Mouse (Mus musculus) embryonic facial prominence, embryonic 12.5 days (tissue): ENCODE data around the gene Vwa3b. TPM values are rescaled to one million over a fixed set of nuclear protein-coding genes. Genes with fewer than 3 reads are reported as not detected.

Experiments
- ATAC-seq: fragments of 200-750 bp; cut with Nextera tagmentation; 2 replicates; pipeline ENCODE4 v1.8.0; 2017; ENCODE audit not compliant: insufficient number of reproducible peaks, insufficient read depth, low FRiP score, low TSS enrichment
- H3K27ac ChIP-seq: fragments of 300-500 bp; sonication (generic); 2 replicates; pipeline ENCODE4 v1.5.1; 2016; ENCODE audit warnings: mild to moderate bottlenecking
- H3K27me3 ChIP-seq: fragments of 300-500 bp; sonication (generic); 2 replicates; pipeline ENCODE4 v1.6.1; 2016; ENCODE audit warnings: mild to moderate bottlenecking, moderate library complexity
- H3K36me3 ChIP-seq: fragments of 300-500 bp; sonication (generic); 2 replicates; pipeline ENCODE4 v1.6.1; 2016; ENCODE audit warnings: mild to moderate bottlenecking
- H3K4me1 ChIP-seq: fragments of 300-500 bp; sonication (generic); 2 replicates; pipeline ENCODE4 v1.6.1; 2016
- H3K4me2 ChIP-seq: fragments of 300-500 bp; sonication (generic); replicated peaks from 2 replicates; pipeline ENCODE4 v1.6.1; 2016; ENCODE audit warnings: mild to moderate bottlenecking, moderate library complexity
- H3K4me3 ChIP-seq: fragments of 300-500 bp; sonication (generic); 2 replicates; pipeline ENCODE4 v1.5.1; 2016; ENCODE audit warnings: mild to moderate bottlenecking
- H3K9ac ChIP-seq: fragments of 300-500 bp; sonication (generic); 2 replicates; pipeline ENCODE4 v1.6.1; 2016; ENCODE audit warnings: mild to moderate bottlenecking, moderate library complexity
- H3K9me3 ChIP-seq: fragments of 300-500 bp; sonication (generic); 2 replicates; pipeline ENCODE4 v1.6.1; 2016; ENCODE audit warnings: mild to moderate bottlenecking, moderate library complexity
- WGBS: fragments of 180-500 bp; shearing (Covaris S2); methylation state at CpG from one replicate; pipeline ENCODE4 v1.1.7; 2016; 5-methylcytosine and 5-hydroxymethylcytosine counted together
- polyA plus RNA-seq: library from polyadenylated mRNA; unstranded; fragments of >200 nt; fragmentation: Nextera tagmentation; extraction: Ambion mirVana; gene quantifications from 2 replicates; pipeline ENCODE4 v1.2.1, GENCODE M21; 2016

The Vwa3b gene
- polyA plus RNA-seq, 1 experiment from 2014 or later = 1.8 TPM

DNA sequence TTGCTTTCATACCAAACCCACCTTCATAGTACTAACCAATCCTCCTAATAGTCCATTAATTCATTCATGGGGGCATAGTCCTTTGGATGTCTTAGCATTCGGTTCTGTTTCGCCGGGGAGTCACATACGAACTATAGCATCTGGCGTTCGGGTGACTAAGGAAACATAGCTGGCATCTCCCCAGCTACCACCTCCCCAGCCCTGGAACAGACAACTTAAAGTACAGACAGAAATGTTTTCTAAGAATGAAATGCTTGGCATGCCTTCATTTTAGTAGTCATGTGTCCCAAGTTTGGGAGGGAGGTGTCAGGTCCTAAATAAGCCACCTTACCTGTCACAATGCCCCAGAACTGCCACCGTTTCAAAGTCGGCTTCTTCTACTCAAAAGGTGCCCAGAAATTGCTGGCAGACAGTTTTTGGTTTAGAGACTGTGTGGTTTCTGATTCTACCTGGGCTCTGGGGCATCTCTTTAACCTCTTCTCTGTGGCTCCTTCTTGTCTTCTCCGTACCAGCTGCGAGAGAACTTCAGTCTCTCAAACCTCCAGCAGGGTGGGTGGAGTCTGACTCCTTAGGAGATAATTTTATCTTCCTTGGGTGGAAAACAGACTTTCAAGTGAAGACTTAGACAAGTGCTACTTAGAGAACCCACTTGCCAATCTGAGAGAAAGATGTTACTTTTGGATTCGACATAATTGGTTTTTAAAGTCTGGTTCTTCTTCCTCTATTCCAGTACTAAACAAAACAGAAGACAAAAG, 39.4 kb downstream of the Vwa3b start:
- Histone ChIP-seq H3K27ac (no peak overlapping the region), H3K4me1 (peaks cover 4% of the 10 kb centered on the region; the same call in 1 of the 2 replicates), H3K36me3 (no peaks in the 10 kb centered on the region), H3K4me3 (no peak overlapping the region), H3K4me2 (no peak overlapping the region), H3K27me3 (no peaks in the 10 kb centered on the region), H3K9me3 (no peaks in the 10 kb centered on the region), H3K9ac (no peak overlapping the region)
- no peak for ATAC-seq
- WGBS = 91% methylated on average over 11 of the region's 11 CpGs

DNA sequence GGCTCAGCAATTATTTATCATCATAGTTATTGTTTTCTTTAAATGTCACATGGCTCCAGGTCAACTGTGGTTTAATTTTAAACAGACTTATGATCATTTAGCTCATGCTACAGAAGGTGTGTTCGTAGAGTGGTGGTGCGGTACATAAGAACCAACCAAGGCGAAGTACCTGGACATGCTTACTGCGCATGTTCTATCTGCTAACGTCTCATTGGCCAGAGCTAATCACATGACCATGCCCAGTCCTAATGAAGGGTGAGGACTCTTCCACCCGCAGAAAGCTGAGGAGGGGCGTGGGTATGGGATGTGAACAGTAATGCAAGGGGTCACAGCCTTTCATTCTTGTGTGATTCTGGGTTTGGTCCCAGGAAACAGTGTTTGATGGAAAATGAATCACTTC, 49.4 kb downstream of the Vwa3b start:
- Histone ChIP-seq H3K4me2 (no peak overlapping the region), H3K9ac (no peak overlapping the region), H3K9me3 (no peaks in the 10 kb centered on the region), H3K4me1 (no peaks in the 10 kb centered on the region), H3K36me3 (no peaks in the 10 kb centered on the region), H3K27me3 (no peaks in the 10 kb centered on the region), H3K27ac (no peak overlapping the region), H3K4me3 (no peak overlapping the region)
- WGBS = 90% methylated on average over 7 of the region's 7 CpGs
- ATAC-seq = no peak

- H3K36me3 ChIP-seq = no peaks in the 10 kb centered on the region
- H3K4me1 ChIP-seq = no peaks in the 10 kb centered on the region
- H3K4me3 ChIP-seq = no peak overlapping the region
- WGBS = 74% methylated on average over 9 of the region's 9 CpGs
- ATAC-seq = no peak
- H3K27ac ChIP-seq = no peak overlapping the region
- H3K27me3 ChIP-seq = no peaks in the 10 kb centered on the region
- no peak overlapping the region for H3K4me2 ChIP-seq
- no peak overlapping the region for H3K9ac ChIP-seq
- no peaks in the 10 kb centered on the region for H3K9me3 ChIP-seq
Measured at GRCm38 (mm10) chr1:37077266-37077665, 50.9 kb downstream of the Vwa3b start.

GRCm38 (mm10) chr1:37077955-37078549, 51.7 kb downstream of the Vwa3b start:
- no peak for ATAC-seq
- Histone ChIP-seq H3K4me3 (no peak overlapping the region), H3K4me1 (no peaks in the 10 kb centered on the region), H3K36me3 (no peaks in the 10 kb centered on the region), H3K27me3 (no peaks in the 10 kb centered on the region), H3K9me3 (no peaks in the 10 kb centered on the region), H3K27ac (no peak overlapping the region), H3K9ac (no peak overlapping the region), H3K4me2 (no peak overlapping the region)
- 79% methylated on average over 14 of the region's 14 CpGs for WGBS

GRCm38 (mm10) chr1:37080442-37080841, 54.0 kb downstream of the Vwa3b start:
- Histone ChIP-seq H3K9ac (no peak overlapping the region), H3K27me3 (no peaks in the 10 kb centered on the region), H3K4me2 (no peak overlapping the region), H3K4me3 (no peak overlapping the region), H3K9me3 (no peaks in the 10 kb centered on the region), H3K36me3 (no peaks in the 10 kb centered on the region), H3K4me1 (0 out of 2 replicates have a peak, but pooled peaks cover 6% of the 10 kb centered on the region), H3K27ac (no peak overlapping the region)
- no peak for ATAC-seq
- WGBS = 79% methylated on average over 4 of the region's 4 CpGs

DNA sequence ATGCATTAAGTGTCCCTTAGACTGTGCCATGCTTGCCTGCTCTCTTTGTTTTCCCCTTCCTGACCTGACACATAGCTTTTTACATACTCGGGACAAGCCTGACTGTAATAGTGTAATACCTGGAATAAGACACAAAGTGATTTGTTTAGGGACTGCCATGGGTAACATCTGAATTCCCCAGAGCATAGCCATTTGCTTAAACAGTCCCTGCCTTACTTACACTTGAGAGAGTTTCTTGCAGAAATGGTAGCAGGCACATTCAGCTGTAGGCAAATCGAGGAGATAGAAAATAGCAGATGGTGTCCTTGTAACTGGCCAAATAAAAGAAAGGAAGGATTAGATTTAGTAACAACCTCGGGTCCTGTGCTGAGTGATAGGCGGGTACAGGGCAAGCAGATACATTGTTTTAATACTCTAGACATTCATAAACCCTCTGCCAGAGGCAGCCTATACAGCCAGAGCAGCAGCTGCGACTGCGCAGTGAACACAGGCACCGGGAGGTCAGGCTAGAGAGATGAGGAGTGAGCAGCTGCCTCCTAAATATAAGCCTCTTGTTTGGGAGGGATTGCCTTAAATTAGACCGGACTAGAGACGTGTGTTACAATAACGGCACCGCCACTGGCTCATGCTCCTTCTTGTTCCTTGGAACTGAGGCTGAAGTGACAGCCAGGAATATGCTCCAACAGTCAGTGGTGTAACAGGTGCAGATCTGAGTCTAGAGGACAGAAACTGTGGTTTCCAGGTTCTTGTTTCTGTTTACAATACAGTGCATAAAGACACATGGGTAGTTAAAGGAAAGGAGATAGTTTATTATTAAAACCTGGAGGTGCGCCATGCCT, 55.2 kb downstream of the Vwa3b start:
- Histone ChIP-seq H3K4me3 (no peak overlapping the region), H3K27me3 (no peaks in the 10 kb centered on the region), H3K9ac (no peak overlapping the region), H3K4me2 (no peak overlapping the region), H3K27ac (no peak overlapping the region), H3K36me3 (no peaks in the 10 kb centered on the region), H3K4me1 (0 out of 2 replicates have a peak, but pooled peaks cover 6% of the 10 kb centered on the region), H3K9me3 (no peaks in the 10 kb centered on the region)
- peak; percentile 71; the same call in 1 of the 2 replicates for ATAC-seq
- 72% methylated on average over 12 of the region's 12 CpGs for WGBS

- Histone ChIP-seq H3K9ac (no peak overlapping the region), H3K4me1 (0 out of 2 replicates have a peak, but pooled peaks cover 6% of the 10 kb centered on the region), H3K4me3 (no peak overlapping the region), H3K27me3 (no peaks in the 10 kb centered on the region), H3K4me2 (no peak overlapping the region), H3K9me3 (no peaks in the 10 kb centered on the region), H3K36me3 (no peaks in the 10 kb centered on the region), H3K27ac (no peak overlapping the region)
- WGBS = 85% methylated on average over 2 of the region's 2 CpGs
- ATAC-seq = no peak
Measured at GRCm38 (mm10) chr1:37082215-37082464, 55.7 kb downstream of the Vwa3b start.

DNA sequence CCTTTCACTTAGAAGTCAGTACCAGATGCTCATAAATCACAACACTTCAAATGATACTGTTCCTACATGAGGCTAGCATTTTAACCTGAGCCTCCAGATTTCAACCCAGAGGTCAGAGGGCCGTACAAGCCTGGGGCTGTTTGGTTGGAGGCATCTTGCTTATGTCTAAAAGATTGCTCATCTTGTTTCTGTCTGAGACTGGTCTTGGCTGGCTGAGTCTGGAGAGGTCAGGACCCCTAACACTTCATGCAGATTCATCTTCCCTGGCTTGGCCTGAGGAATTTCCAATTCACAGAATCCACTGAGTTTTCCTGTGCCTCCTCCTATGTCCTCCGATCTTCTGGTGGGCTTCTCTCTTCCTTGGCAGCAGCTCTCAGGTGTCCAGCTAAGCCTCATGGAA, 57.7 kb downstream of the Vwa3b start:
- Histone ChIP-seq H3K27me3 (no peaks in the 10 kb centered on the region), H3K9ac (no peak overlapping the region), H3K4me2 (no peak overlapping the region), H3K4me3 (no peak overlapping the region), H3K36me3 (no peaks in the 10 kb centered on the region), H3K27ac (no peak overlapping the region), H3K4me1 (0 out of 2 replicates have a peak, but pooled peaks cover 6% of the 10 kb centered on the region), H3K9me3 (no peaks in the 10 kb centered on the region)
- ATAC-seq = no peak
- WGBS = 65% methylated on average over 2 of the region's 2 CpGs

DNA sequence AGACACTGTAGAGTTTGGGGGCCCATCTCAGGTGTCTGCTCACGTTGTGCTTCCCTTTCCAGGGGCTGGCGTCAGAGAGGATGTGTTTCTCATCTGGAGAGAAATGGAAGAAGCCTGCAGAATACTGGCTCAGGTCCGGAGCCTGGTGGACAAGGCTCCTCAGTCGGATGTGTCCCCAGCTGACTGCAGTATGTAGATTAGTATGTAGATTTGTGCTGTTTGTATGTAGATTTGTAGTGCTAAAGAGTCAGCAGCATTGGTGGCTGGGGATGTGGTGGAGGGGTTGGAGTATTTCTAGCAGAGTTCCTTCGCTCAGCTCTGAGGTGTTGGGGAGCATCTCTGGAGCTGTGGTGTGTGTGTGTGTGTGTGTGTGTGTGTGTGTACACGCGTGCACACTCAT, 58.8 kb downstream of the Vwa3b start:
- Histone ChIP-seq H3K4me2 (no peak overlapping the region), H3K36me3 (no peaks in the 10 kb centered on the region), H3K9ac (no peak overlapping the region)

DNA sequence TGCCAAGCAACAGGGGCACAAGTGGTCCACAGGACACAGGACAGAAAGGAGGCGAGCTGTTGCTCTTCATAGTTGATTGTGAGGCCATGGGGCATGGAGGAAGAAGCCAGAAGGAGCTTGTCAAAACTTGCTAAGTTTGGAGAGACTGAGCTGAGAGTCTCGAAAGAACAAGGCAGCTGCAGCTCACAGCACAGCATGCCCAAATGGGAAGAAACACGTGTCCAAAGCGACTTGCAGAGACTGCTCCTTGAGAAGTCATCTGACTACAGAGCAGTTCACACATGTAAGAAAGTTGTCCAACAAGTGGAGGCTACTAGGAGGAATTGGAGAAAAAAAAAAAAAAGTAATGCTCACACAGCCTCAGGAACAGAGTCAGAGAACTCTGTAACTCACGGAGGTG, 62.8 kb downstream of the Vwa3b start:
- Histone ChIP-seq H3K27ac (no peak overlapping the region), H3K9ac (no peak overlapping the region), H3K4me1 (no peaks in the 10 kb centered on the region), H3K4me2 (no peak overlapping the region), H3K27me3 (no peaks in the 10 kb centered on the region), H3K36me3 (no peaks in the 10 kb centered on the region), H3K9me3 (no peaks in the 10 kb centered on the region), H3K4me3 (no peak overlapping the region)
- ATAC-seq = no peak
- WGBS = 76% methylated on average over 5 of the region's 5 CpGs

More for the DNA sequence above, 58.8 kb downstream of the Vwa3b start:
- 0 out of 2 replicates have a peak, but pooled peaks cover 6% of the 10 kb centered on the region for H3K4me1 ChIP-seq
- no peaks in the 10 kb centered on the region for H3K9me3 ChIP-seq
- 52% methylated on average over 7 of the region's 7 CpGs for WGBS
- no peak overlapping the region for H3K27ac ChIP-seq
- no peak overlapping the region for H3K4me3 ChIP-seq
- no peak for ATAC-seq
- H3K27me3 ChIP-seq = no peaks in the 10 kb centered on the region

GRCm38 (mm10) chr1:37097382-37098093, 71.1 kb downstream of the Vwa3b start:
- Histone ChIP-seq H3K4me3 (no peak overlapping the region), H3K9ac (no peak overlapping the region), H3K36me3 (no peaks in the 10 kb centered on the region), H3K27me3 (no peaks in the 10 kb centered on the region), H3K9me3 (no peaks in the 10 kb centered on the region), H3K4me2 (no peak overlapping the region), H3K27ac (no peak overlapping the region; the same call in 1 of the 2 replicates), H3K4me1 (peaks cover 6% of the 10 kb centered on the region; the same call in 1 of the 2 replicates)
- 44% methylated on average over 17 of the region's 17 CpGs for WGBS
- peak; percentile 54; the same call in 1 of the 2 replicates for ATAC-seq
